Mouse (Mus musculus) embryo, embryonic 11 days (tissue): ENCODE data around the gene Actr5.

Experiments
- DNase-seq: peaks from one replicate; pipeline ENCODE4 v3.0.0-alpha.2; 2015

The Actr5 gene

DNA sequence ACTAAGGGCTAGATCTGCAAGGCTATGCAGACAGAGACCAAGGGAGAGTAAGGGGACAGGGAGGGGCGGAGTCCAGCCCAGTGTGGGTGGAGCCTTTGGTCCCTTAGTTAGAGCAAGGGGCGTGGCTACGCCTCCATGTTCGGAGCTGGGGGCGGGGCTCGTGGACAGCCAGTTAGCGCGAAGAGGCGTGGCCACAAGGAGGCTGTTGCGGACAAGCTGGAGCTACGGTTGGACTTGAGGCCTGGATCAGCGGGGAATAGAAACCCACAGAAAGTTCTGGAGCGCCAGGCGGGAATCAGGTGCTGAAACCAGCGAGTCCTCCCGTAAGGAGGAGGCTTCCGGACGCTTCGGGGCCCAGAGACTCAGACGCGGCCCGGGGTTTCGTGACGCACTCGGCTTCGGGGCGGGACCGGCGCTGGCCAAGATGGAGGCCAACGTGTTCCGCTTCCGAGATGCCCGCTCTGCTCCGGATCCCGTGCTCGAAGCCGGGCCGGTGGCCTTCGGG is at the start of gene Actr5:
TSS of gene Actr5 (plus strand) at position 171 of the 505 bp plus-strand sequence.
- peak; percentile 100 for DNase-seq

DNA sequence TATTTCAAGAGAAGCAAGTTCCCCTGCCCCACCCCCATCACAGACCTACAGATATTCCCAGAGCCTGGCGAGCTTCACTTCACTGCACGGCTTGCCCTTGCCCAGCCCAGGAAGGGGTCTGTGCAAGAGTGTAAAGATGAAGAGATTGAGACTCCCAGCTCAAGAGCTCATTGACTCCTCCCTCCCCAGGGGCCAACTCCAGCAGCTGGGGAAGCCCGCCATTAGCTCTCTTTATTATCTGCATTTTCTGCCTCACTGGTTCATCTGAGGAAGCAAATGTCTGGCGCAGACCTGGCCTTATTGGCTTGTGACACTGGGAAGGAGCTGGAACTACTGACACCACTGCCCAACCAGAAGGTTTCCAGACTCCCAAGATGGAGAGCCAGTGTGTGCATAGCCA is 44.7 kb upstream of the Actr5 start:
- no peak for DNase-seq

DNA sequence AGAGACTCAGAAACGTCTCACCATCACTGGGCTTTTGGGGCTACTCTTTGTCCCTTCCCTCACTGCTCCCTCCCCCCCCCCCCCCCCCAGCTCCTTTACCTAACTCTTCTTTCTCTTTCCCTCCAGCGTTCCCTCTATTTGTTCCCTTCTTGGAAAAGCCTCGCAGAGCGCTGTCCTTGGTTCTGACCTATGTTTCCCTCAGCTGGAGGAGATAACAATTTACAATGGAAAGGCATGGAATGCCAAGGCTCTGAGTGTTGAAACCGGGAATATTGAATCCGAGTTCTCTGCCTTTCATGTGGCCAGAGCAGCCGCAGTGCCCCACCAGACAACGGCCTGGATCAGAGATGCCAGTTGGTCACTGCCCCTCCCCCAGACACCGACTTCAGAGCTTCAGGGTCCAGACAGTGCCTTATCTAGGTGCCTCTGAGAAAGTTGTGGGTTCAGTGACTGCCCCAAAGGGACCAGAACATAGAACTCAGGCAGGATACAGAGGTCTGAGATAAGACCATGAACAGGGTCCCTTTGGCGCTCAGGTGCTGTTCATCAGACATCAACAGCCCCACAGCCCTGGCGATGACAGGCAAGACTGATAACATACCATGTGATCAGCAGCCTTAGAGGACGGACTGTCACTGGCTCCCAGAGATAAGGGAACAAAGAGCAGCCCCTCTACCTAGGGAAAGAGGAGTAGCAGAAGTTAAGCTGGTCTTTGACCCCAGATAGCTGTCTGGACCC is 39.9 kb upstream of the Actr5 start:
- peak; percentile 80 for DNase-seq

DNA sequence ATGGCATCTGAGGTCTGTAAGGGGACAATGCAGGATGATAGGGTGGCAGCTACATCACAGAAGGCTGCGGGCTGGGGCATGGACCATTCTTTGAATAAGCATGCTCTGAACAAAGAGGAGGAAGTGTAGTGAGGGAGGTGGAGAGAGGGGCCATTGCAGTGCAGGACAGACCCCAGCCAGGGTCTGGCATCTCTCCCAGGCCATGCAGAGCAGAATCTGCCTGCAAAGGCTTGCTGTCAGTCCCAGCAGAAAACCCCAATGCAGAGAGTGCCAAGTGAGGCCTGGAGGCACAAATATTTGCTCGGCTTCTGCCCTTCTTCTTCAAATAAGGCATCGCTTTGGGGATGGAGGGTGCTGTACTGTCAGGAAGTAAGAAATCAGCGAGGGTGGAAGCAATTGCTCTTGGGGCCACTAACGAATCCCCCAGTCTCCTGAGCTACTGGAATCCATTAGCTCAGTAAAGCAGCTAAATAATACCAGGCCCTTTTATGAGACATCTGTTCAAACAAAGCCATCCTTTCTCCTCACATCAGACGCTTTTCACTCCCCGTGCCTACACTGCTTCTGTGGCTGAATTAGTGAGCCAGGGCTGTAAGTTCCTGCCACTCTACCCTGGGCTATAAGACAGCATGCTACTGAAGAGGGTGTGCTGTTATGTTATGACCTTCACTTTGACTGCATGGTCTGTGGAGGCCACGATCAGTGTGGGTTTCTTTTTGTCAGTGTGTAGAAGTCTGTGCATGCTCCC is 36.0 kb upstream of the Actr5 start:
- no peak for DNase-seq

DNA sequence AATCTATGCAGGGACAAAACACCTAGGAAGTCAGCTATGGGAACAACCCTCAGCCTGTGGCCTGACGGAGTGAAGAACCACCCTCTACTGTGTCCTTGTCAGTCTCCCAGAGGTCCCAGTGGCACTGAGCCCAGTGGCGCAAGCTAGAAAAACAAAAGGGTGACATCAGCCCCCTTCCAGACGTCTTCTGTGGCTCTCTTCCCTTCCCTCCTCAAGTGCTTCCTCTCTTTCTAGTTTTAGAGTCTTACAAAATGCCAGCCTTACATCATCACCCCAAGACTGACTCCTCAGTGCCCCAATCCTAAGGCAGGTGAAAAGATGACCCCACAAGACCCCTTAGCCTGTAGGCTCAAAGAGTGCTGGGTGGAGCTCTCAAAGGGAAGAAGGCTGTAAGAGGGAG is 34.2 kb upstream of the Actr5 start:
- DNase-seq, result no peak

DNA sequence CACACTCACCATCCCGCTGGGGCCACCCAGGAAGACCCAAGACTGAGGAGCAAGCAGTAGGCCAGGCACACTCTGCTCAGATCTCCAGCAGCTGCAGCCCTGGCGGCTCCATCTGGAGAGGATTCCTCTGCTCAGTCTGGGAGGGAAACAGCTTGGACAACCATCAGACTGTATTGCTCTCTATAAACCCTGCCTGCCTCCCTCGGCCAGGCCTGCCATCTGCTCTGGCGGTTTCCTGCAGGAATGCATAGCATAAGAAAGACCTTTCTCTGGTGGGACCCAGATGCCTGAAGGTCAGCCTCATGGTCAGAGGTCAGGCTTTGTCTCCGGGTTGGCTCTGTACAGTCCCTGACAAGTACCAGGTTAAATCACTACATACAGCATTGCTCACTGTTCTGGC is 33.4 kb upstream of the Actr5 start:
- peak; percentile 49 for DNase-seq

DNA sequence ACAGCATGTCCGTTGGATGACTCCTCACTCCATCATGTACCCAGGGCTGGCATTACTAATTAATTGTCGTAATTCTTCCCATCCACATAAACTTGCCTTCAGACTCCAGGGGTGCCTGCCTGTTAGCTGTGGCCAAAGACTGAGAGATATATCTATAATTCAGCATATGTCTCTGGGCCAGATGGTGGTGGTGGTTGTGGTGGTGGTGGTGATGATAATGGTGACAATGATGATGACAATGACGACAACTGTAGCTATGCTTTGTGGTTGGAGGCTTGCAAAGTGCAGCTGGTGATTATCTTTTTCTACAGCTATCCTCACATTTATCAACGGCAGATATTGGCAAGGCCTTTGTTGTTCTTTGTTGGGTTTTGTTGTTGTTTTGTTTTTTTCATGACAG is 31.3 kb upstream of the Actr5 start:
- DNase-seq, result no peak

DNA sequence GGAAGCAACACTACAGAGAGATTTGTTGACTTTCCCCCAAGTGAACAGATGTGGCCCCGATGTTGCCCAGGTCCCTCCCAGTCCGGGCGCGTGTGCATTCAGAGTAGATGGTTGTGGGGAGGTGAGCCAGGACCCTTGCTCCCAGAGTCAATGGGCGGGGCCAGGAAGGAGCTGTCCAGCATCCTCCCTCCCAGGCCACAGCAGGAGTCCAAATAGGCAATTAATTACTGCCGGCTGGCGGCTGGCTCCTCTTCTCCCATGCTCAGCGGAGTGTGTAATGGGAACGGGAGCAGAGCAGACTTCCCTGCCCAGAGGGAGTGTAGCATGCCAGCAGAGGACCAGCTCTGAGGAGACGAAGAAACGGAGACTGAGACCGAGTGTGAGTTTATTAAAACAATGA is 29.6 kb upstream of the Actr5 start:
- peak; percentile 88 for DNase-seq

DNA sequence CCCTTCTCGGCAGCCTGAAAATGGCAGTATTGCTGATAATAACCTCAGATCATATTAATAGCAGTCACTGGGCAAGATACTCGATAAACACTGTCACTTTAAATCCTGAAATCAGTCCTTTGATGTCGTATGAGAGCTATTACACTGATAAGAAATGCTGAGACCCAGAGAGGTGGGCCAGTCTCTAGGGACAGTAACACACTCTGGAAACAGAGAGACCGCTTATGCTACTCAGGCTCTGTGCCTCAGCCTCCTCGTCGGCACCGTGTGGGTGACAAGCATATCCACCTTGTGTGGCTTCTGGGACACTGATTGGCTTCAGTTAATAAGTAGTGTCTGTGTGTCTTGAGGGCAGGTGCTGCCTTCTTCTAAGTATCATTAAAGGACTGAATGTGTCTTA is 29.1 kb upstream of the Actr5 start:
- DNase-seq, result no peak

DNA sequence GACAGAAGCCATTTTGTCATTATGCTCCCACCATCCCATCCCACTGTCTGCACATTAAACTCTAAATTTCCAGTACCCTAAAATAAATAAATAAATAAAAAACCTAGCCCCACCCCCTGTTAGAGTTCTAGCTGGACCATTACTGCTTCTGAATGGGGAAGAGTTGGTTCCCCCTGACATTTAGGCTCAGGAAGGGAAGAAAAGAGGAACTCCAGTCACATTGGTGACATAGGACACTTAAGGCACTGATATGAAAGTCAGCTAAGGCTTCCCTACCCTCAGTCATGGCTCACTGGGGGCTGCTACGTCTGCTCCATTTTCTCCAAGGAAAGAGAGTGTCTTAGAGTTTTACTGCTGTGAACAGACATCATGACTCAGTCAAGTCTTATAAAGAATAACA is 27.9 kb upstream of the Actr5 start:
- no peak for DNase-seq

DNA sequence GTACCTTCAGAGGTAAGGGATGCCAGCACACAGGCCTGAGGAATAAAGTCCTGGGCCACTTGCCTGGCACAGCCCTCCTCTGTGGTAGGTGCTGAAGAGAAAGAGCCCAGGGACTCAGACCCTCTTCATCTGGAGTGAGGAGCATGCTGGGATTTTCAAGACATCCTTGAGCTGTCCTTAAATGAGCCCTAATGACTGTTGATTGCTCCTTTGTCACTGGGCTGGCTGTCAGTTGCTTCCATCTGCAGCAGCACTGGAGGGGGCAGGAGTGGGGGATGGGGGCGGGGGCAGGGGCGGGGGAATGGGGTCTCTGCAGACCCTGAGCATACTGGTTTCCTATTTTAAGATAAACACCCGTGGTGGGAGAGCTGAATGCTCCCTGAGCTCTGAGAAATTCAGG is 24.2 kb upstream of the Actr5 start:
- DNase-seq, result no peak

DNA sequence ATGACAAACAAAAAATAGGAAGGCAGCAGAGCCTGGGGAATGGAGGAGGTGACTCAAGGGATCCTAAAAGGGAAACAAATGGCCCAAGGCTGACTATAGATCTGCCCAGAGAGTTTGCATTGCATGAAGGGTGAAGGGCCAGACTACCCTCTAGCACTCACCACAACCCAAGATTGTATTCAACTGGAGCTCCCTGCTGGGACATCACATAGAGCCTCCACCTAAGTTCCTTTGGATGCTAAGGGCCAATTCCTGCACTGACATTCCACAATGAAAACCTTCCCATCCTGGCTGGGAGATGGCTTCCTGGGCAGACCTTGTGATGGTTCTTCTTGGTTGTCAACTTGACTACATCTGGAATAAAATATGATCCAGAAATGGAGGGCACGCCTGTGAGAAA is 23.4 kb upstream of the Actr5 start:
- DNase-seq, result no peak

DNA sequence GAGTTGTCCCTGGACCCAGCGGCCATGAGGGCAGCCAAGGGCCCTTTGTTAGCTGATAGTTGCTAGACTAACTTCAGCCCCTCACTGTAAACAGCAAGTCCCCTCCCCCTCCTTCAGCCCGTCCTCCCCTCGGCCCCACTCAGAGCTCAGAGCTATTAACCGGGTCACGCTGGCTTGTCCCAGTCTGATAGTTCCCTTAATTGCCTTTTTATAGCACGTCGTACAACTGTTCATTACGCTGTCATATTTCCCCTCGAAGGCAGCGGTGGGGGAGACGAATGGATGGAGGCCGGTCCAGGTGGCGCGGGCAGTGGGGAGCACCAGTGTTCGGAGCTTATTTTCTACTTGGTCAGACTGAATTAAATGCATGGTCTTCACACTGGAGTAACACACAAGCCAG is 22.0 kb upstream of the Actr5 start:
- peak; percentile 41 for DNase-seq

DNA sequence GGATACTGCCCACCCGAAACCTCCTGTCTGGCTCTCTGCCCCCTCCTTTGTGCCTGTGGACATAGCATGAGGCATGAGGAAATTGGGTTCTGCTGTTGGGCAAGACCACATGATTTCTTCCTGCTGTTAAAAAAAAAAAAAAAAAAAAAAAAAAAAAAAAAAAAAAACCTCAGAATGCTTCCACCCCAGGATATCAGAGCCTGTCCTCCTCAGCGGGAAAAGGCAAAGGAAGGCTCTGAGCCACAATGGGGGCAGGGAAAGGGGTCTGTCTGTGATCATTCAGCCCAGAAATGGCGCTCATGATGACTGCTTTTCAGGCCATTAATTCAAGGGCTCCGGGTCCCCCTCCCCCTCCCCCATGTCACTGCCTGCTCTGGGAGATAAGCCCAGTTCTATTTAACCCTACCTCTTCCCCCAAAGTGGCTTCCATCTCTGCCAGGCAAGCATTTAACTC is 18.1 kb upstream of the Actr5 start:
- peak; percentile 41 for DNase-seq

DNA sequence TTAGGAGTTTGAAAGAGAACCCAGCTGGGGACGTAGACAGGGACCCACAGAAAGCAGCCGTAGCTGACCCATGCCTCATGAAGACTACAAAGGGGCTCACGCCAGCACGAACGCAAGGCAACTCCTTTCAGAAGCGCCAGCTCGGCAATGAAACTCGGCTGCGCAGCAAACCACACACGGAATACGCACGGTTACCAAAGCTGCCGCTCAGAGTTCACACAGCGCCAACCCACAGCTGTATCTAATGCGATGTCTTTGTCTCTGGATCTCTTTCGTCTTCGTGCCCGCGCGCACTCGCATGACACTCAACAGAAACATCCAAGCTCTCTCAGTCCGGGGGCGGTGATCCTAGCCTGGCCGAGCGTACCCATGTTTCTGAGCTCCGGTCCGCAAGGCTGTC is 15.0 kb upstream of the Actr5 start:
- DNase-seq, result peak; percentile 50

DNA sequence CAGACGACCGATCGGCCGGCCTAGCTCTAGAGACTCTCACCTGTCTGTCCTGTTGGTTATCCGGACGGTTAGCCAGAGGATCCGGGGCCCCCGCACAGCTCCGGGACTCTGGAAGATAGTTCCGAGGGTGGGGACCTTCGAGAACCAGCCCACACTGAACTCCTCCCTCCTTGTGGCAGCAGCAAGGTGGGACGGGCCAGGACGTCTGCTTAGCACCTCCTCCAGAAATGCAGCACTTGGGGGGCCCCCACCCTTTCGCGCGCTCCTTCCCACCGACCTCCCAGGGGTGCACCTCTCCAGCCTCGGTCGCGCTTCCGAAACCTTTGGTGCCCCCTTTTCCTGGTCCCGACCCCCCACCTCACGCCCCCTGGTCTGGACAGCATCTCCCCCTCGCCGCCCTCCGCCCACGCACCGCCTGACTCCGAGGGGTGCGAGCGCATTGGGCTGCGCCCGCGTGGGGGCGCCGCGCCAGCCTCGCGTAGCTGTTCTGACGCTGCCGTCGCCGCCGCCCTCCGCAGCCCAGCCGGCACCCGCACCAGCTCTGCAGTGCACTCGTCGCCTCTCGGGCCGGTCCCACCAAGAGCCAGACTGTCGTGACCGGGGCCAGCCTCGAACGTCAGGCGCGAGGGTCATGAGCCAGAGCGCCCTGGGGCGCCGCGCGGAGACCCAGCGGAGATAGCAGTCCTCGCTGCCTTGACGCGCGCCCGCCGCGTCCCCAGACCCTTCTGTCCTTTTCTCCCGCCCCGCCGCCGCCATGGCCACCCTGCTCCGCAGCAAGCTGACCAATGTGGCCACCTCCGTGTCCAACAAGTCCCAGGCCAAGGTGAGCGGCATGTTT is 14.0 kb upstream of the Actr5 start, which contains the start of gene Slc32a1:
TSS of gene Slc32a1 (plus strand) at position 280 of the 838 bp plus-strand sequence.
- peak; percentile 39 for DNase-seq

DNA sequence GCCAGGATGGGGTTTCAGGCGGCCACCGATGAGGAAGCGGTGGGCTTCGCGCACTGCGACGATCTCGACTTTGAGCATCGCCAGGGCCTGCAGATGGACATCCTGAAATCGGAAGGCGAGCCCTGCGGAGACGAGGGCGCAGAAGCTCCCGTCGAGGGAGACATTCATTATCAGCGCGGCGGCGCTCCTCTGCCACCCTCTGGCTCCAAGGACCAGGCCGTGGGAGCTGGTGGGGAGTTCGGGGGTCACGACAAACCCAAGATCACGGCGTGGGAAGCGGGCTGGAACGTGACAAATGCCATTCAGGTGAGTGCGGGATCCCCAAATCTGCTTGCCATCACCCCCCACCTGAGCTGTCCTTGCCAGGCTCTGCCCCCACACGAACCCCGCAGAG is 13.4 kb upstream of the Actr5 start:
- DNase-seq, result peak; percentile 14

DNA sequence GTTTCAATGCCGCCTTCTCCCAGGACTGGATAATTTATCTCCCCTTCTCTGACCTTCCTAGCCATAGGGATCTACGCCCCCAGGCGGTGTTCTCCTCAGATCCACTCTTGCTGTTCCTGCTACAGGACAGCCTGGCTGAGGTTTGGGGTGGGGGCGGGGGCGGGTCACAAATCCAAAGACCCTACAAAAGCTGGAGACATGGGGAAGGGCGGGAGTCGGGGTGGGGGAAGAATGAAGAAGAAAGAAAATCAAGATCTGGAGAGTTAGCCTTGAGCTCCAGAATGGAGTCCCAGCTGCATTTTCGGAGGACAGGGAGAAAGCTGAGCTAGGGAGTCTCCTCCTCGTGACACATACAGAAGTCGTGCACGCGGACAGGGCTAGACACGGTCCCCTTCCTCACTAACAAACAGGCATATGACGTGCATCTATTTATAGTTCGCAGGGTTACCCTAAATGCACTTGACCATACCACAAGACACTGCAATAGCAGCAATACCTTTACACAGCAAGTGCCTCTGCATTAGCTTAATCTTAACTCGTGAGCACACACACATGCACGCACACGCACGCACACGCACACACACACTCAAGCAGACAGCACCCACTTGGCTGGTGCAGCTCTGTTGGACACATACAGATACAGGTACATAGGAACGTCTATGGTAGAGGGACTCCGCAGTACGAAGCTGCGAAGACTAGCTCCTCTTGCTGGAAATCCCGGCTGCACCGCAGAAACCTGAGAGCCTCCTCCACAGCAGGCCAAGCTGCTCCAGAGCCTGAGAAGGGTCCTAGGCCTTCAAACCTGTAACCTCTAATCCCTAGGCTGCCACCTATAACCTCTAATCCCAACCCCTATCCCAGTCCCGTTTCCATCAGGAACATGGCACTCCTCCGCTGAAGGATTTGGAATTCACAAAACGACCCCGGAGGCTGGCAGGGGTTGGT is 12.7 kb upstream of the Actr5 start:
- DNase-seq, result peak; percentile 45

DNA sequence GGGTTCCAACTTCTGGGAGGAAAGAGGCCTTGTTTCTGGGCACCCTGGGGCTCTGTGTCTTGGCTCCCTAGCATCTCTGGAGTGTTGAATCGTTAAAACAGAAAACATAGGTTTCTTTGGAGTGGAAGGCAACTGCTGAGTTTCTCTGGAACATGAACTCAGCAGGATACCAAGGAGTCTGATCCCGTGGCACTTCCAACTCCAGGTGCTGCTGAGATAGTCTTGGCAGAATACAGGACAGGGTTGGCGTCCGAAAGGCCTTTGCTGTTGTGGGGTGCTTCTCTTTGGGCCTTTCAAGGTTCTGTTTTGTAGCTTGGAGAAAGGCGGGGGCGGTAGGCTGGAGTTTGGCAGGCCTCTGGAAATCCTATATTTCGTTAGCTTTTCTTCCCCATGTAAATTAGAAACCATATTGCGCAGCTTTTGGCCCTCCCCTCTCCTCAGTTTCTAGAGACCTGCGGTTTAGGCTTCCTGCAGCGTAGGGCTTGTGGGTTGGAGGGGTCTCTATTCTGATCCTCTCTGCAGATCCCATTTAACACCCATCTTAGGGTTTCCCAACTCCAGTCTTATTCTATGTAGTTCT is 11.9 kb upstream of the Actr5 start:
- peak; percentile 22 for DNase-seq

DNA sequence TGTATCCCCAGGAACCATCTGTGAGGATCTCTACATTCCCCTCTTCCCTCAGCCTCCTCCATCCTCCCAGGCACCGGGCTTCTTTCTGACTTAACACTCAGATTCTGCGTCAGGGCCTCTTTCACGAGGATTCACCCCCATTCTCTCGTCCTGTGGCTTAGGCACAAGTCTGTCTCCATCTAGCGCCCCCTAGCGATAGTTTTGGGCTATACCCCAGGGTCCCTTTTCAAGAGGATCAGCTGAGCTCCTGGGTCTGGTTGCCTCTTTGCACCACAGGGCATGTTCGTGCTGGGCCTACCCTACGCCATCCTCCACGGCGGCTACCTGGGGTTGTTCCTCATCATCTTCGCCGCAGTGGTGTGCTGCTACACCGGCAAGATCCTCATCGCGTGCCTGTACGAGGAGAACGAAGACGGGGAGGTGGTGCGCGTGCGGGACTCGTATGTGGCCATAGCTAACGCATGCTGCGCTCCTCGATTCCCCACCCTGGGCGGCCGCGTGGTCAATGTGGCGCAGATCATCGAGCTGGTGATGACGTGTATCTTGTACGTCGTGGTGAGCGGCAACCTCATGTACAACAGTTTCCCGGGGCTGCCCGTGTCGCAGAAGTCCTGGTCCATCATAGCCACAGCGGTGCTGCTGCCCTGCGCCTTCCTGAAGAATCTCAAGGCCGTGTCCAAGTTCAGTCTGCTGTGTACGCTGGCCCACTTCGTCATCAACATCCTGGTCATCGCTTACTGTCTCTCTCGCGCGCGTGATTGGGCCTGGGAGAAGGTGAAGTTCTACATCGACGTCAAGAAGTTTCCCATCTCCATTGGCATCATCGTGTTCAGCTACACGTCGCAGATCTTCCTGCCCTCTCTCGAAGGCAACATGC is 10.9 kb upstream of the Actr5 start:
- peak; percentile 82 for DNase-seq
